Mouse (Mus musculus) testis, postnatal 10 days (tissue): Measurements from ENCODE around the gene Hdac5.

Source experiments
- DNase-seq: peaks from one replicate; pipeline ENCODE4 v3.0.0; 2021; ENCODE audit warnings: low spot score

Gene Hdac5

GRCm38 (mm10) chr11:102230006-102230741 lies at the start of gene Hdac5:
Hdac5 (minus strand) TSS chr11:102230166.
- peak; percentile 98 for DNase-seq

GRCm38 (mm10) chr11:102279595-102279994 lies 49.6 kb upstream of the Hdac5 start:
- no peak for DNase-seq

GRCm38 (mm10) chr11:102277754-102278153 lies 47.8 kb upstream of the Hdac5 start:
- no peak for DNase-seq

- DNase-seq = no peak
These were observed 46.5 kb upstream of the Hdac5 start for GRCm38 (mm10) chr11:102276411-102276915.

GRCm38 (mm10) chr11:102268520-102269244 lies 38.7 kb upstream of the Hdac5 start, which contains the start of gene Asb16:
Asb16 (plus strand) TSS chr11:102268743.
- DNase-seq = no peak

GRCm38 (mm10) chr11:102267480-102267879 lies 37.5 kb upstream of the Hdac5 start:
- peak; percentile 81 for DNase-seq

- DNase-seq = no peak
These were observed 36.8 kb upstream of the Hdac5 start for GRCm38 (mm10) chr11:102266631-102267355.

- DNase-seq = no peak
These were observed 35.9 kb upstream of the Hdac5 start for GRCm38 (mm10) chr11:102265816-102266215.

- DNase-seq = no peak
These were observed 33.2 kb upstream of the Hdac5 start for GRCm38 (mm10) chr11:102263211-102263610.

- DNase-seq = no peak
These were observed 28.6 kb upstream of the Hdac5 start for GRCm38 (mm10) chr11:102258521-102258920.

GRCm38 (mm10) chr11:102258095-102258494 lies 28.1 kb upstream of the Hdac5 start:
- DNase-seq = no peak

- DNase-seq = no peak
These were observed 27.5 kb upstream of the Hdac5 start for GRCm38 (mm10) chr11:102257514-102257913.

GRCm38 (mm10) chr11:102249351-102250090 lies 19.6 kb upstream of the Hdac5 start:
- DNase-seq = no peak

- peak; percentile 97 for DNase-seq
These were observed 18.8 kb upstream of the Hdac5 start, which contains the start of gene BC030867 for GRCm38 (mm10) chr11:102248630-102249230. BC030867 (plus strand) TSS chr11:102248882.

GRCm38 (mm10) chr11:102246871-102247270 lies 16.9 kb upstream of the Hdac5 start:
- DNase-seq = no peak

GRCm38 (mm10) chr11:102246273-102246635 lies 16.3 kb upstream of the Hdac5 start:
- DNase-seq = no peak

- DNase-seq = no peak
These were observed 15.8 kb upstream of the Hdac5 start for GRCm38 (mm10) chr11:102245581-102246272.

GRCm38 (mm10) chr11:102244926-102245449 lies 15.0 kb upstream of the Hdac5 start:
- no peak for DNase-seq

- no peak for DNase-seq
These were observed 11.9 kb upstream of the Hdac5 start for GRCm38 (mm10) chr11:102241874-102242273.

GRCm38 (mm10) chr11:102241246-102241645 lies 11.3 kb upstream of the Hdac5 start:
- no peak for DNase-seq
